Mouse (Mus musculus) limb, embryonic 12.5 days (tissue): ENCODE measurements around the gene Clmp. TPM values are rescaled to one million over a fixed set of nuclear protein-coding genes. Genes with fewer than 3 reads are reported as not detected.
"Not testable (repeated sequence)": the region's sequence is repeated elsewhere in the genome, so short reads cannot be mapped to it uniquely, and the experiment has no call there.

Experiments used
- ATAC-seq: fragments of 200-750 bp; cut with Nextera tagmentation; 2 replicates; pipeline ENCODE4 v1.8.0; 2017; ENCODE audit warnings: low read depth, moderate TSS enrichment; ENCODE audit not compliant: insufficient number of reproducible peaks, insufficient read depth, low FRiP score, low TSS enrichment
- H3K27ac ChIP-seq: fragments of 300-500 bp; sonication (generic); 2 replicates; pipeline ENCODE4 v1.5.1; 2016; ENCODE audit warnings: mild to moderate bottlenecking, moderate library complexity
- H3K27me3 ChIP-seq: fragments of 300-500 bp; sonication (generic); 2 replicates; pipeline ENCODE4 v1.6.1; 2016; ENCODE audit warnings: mild to moderate bottlenecking, moderate library complexity
- H3K36me3 ChIP-seq: fragments of 300-500 bp; sonication (generic); 2 replicates; pipeline ENCODE4 v1.6.1; 2016; ENCODE audit warnings: mild to moderate bottlenecking, moderate library complexity
- H3K4me1 ChIP-seq: fragments of 300-500 bp; sonication (generic); replicated peaks from 2 replicates; pipeline ENCODE4 v1.6.1; 2016
- H3K4me2 ChIP-seq: fragments of 300-500 bp; sonication (generic); 2 replicates; pipeline ENCODE4 v1.6.1; 2016; ENCODE audit warnings: mild to moderate bottlenecking, moderate library complexity
- H3K4me3 ChIP-seq: fragments of 300-500 bp; sonication (generic); replicated peaks from 2 replicates; pipeline ENCODE4 v1.5.1; 2016; ENCODE audit warnings: mild to moderate bottlenecking
- H3K9ac ChIP-seq: fragments of 300-500 bp; sonication (generic); replicated peaks from 2 replicates; pipeline ENCODE4 v1.6.1; 2016; ENCODE audit warnings: mild to moderate bottlenecking, moderate library complexity
- H3K9me3 ChIP-seq: fragments of 300-500 bp; sonication (generic); 2 replicates; pipeline ENCODE4 v1.6.1; 2016; ENCODE audit warnings: mild to moderate bottlenecking, moderate library complexity
- WGBS: fragments of 180-500 bp; shearing (Covaris S2); methylation state at CpG from one replicate; pipeline ENCODE4 v1.1.7; 2016; 5-methylcytosine and 5-hydroxymethylcytosine counted together
- polyA plus RNA-seq: library from polyadenylated mRNA; unstranded; fragments of >200 nt; fragmentation: Nextera tagmentation; extraction: Ambion mirVana; gene quantifications from 2 replicates; pipeline ENCODE4 v1.2.1, GENCODE M21; 2016

Gene Clmp
- polyA plus RNA-seq, 1 experiment from 2014 or later: 67.7 TPM

- no peak for ATAC-seq
- 93% methylated on average over 6 of the region's 6 CpGs for WGBS
- Histone ChIP-seq H3K36me3 (peaks cover 57% of the 10 kb centered on the region), H3K27me3 (no peaks in the 10 kb centered on the region), H3K9me3 (no peaks in the 10 kb centered on the region), H3K4me3 (no peak overlapping the region), H3K4me1 (peaks cover 8% of the 10 kb centered on the region), H3K27ac (no peak overlapping the region), H3K4me2 (no peak overlapping the region), H3K9ac (no peak overlapping the region)
Observed at GRCm38 (mm10) chr9:40762354-40762753, 76.6 kb downstream of the Clmp start.

- Histone ChIP-seq H3K27ac (no peak overlapping the region), H3K27me3 (no peaks in the 10 kb centered on the region), H3K4me3 (no peak overlapping the region), H3K4me2 (no peak overlapping the region), H3K9ac (no peak overlapping the region), H3K9me3 (no peaks in the 10 kb centered on the region), H3K4me1 (no peaks in the 10 kb centered on the region), H3K36me3 (peaks cover 71% of the 10 kb centered on the region)
- no peak for ATAC-seq
- WGBS: 89% methylated on average over 8 of the region's 9 CpGs
Observed at GRCm38 (mm10) chr9:40764887-40765580, 79.3 kb downstream of the Clmp start.

- Histone ChIP-seq H3K27me3 (no peaks in the 10 kb centered on the region), H3K27ac (no peak overlapping the region), H3K9ac (no peak overlapping the region), H3K36me3 (peaks cover 71% of the 10 kb centered on the region), H3K4me3 (no peak overlapping the region), H3K4me1 (no peaks in the 10 kb centered on the region; the same call in 1 of the 2 replicates), H3K4me2 (no peak overlapping the region), H3K9me3 (no peaks in the 10 kb centered on the region)
- no peak for ATAC-seq
- 77% methylated on average over 12 of the region's 12 CpGs for WGBS
Observed at GRCm38 (mm10) chr9:40765581-40765940, 79.8 kb downstream of the Clmp start.

- H3K9ac ChIP-seq: no peak overlapping the region
- ATAC-seq: no peak
- no peaks in the 10 kb centered on the region for H3K9me3 ChIP-seq
- H3K4me2 ChIP-seq: no peak overlapping the region
- no peaks in the 10 kb centered on the region for H3K27me3 ChIP-seq
- no peak overlapping the region for H3K4me3 ChIP-seq
- WGBS: 80% methylated on average over 7 of the region's 7 CpGs
- H3K36me3 ChIP-seq: peaks cover 71% of the 10 kb centered on the region
- H3K27ac ChIP-seq: no peak overlapping the region
- H3K4me1 ChIP-seq: no peaks in the 10 kb centered on the region; the same call in 1 of the 2 replicates
Observed at GRCm38 (mm10) chr9:40766058-40766605, 80.4 kb downstream of the Clmp start.

GRCm38 (mm10) chr9:40767946-40768345 lies 82.2 kb downstream of the Clmp start:
- Histone ChIP-seq H3K9me3 (no peaks in the 10 kb centered on the region), H3K9ac (no peak overlapping the region), H3K4me3 (no peak overlapping the region), H3K4me2 (no peak overlapping the region), H3K4me1 (no peaks in the 10 kb centered on the region; the same call in 1 of the 2 replicates), H3K27ac (no peak overlapping the region), H3K36me3 (peaks cover 78% of the 10 kb centered on the region), H3K27me3 (no peaks in the 10 kb centered on the region)
- WGBS: 91% methylated on average over 4 of the region's 4 CpGs
- ATAC-seq: no peak

GRCm38 (mm10) chr9:40772246-40772645 lies 86.5 kb downstream of the Clmp start:
- Histone ChIP-seq H3K4me3 (no peak overlapping the region), H3K9ac (no peak overlapping the region), H3K9me3 (no peaks in the 10 kb centered on the region), H3K36me3 (peaks cover 68% of the 10 kb centered on the region), H3K4me1 (no peaks in the 10 kb centered on the region; the same call in 1 of the 2 replicates), H3K27me3 (no peaks in the 10 kb centered on the region), H3K27ac (no peak overlapping the region), H3K4me2 (no peak overlapping the region)
- ATAC-seq: no peak
- WGBS: 82% methylated on average over 13 of the region's 13 CpGs

- H3K27me3 ChIP-seq, H3K4me2 ChIP-seq, H3K27ac ChIP-seq, H3K9ac ChIP-seq, H3K4me1 ChIP-seq, H3K9me3 ChIP-seq, ATAC-seq, H3K4me3 ChIP-seq: not testable (repeated sequence)
- WGBS: 87% methylated on average over 6 of the region's 6 CpGs
- H3K36me3 ChIP-seq: peaks cover 69% of the 10 kb centered on the region
Observed at GRCm38 (mm10) chr9:40773142-40773541, 87.4 kb downstream of the Clmp start.

GRCm38 (mm10) chr9:40773869-40774268 lies 88.1 kb downstream of the Clmp start:
- 89% methylated on average over 4 of the region's 4 CpGs for WGBS
- H3K27ac ChIP-seq: no peak overlapping the region
- H3K27me3 ChIP-seq: no peaks in the 10 kb centered on the region
- no peaks in the 10 kb centered on the region for H3K9me3 ChIP-seq
- H3K4me1 ChIP-seq: no peaks in the 10 kb centered on the region; the same call in 1 of the 2 replicates
- H3K9ac ChIP-seq: no peak overlapping the region
- peaks cover 76% of the 10 kb centered on the region for H3K36me3 ChIP-seq
- no peak for ATAC-seq
- no peak overlapping the region for H3K4me2 ChIP-seq
- no peak overlapping the region for H3K4me3 ChIP-seq

GRCm38 (mm10) chr9:40776044-40776443 lies 90.3 kb downstream of the Clmp start:
- Histone ChIP-seq H3K36me3 (peaks cover 80% of the 10 kb centered on the region), H3K27ac (no peak overlapping the region), H3K27me3 (no peaks in the 10 kb centered on the region), H3K4me3 (no peak overlapping the region), H3K4me1 (no peaks in the 10 kb centered on the region), H3K9ac (no peak overlapping the region), H3K9me3 (no peaks in the 10 kb centered on the region), H3K4me2 (no peak overlapping the region)
- ATAC-seq: no peak
- 52% methylated on average over 1 of the region's 1 CpGs for WGBS

- ATAC-seq: no peak
- Histone ChIP-seq H3K27me3 (no peaks in the 10 kb centered on the region), H3K27ac (no peak overlapping the region), H3K4me3 (no peak overlapping the region), H3K9ac (no peak overlapping the region), H3K9me3 (no peaks in the 10 kb centered on the region), H3K4me2 (no peak overlapping the region), H3K36me3 (peaks cover 80% of the 10 kb centered on the region), H3K4me1 (no peaks in the 10 kb centered on the region)
- WGBS: 74% methylated on average over 11 of the region's 11 CpGs
Observed at GRCm38 (mm10) chr9:40776459-40777248, 90.9 kb downstream of the Clmp start.

- peaks cover 63% of the 10 kb centered on the region for H3K36me3 ChIP-seq
- WGBS: 79% methylated on average over 3 of the region's 3 CpGs
- H3K9me3 ChIP-seq: no peaks in the 10 kb centered on the region
- no peak overlapping the region for H3K4me3 ChIP-seq
- ATAC-seq: no peak
- H3K9ac ChIP-seq: no peak overlapping the region
- H3K4me1 ChIP-seq: peaks cover 15% of the 10 kb centered on the region; the same call in 1 of the 2 replicates
- H3K27me3 ChIP-seq: no peaks in the 10 kb centered on the region
- no peak overlapping the region for H3K4me2 ChIP-seq
- no peak overlapping the region for H3K27ac ChIP-seq
Observed at GRCm38 (mm10) chr9:40780111-40780510, 94.3 kb downstream of the Clmp start.
